Comparison of ENCODE assay signal across 12 mouse cellular contexts in the genomic region with DNA sequence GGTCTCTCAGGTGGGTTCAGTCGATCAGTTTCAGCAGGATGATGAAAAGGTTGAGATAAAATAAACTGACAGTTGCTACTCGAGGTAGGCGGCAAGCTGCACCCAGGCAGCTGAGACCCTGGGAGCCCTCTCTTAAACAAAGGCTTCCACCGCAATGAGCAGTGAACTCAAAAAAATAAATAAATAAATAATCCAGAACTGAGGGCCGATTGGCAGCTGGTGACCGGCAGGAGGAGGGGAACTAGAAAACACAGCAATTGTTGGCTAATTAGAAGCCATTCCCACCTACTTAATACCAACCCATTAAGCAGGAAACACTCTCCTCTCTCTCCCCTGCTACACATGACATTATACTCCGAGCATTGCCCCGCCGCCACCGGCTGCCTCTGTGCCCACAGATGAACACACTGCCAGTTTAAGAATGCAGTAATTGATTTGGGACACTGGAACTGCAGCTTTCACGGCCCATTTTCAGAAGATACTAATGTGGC.
DNase-seq lines count a peak whose midpoint lies in the region; ATAC-seq lines count a peak whose summit lies in the region.
"Had no signal": no experiment of that assay in that cellular context is flagged by ENCODE, and none has a peak within 500 bp of the region (broad histone marks: within the 10 kb centered on the region; RNA-seq: fewer than 3 reads in every experiment).

No protein-coding gene starts in this region.

- H3K9ac ChIP-seq in kidney, embryonic 16.5 days (replicated peaks; ENCODE audit: low read length): no peak overlapping the region
- H3K9ac ChIP-seq in embryonic facial prominence, embryonic 14.5 days (ENCODE audit: low read depth, low read length): no peak overlapping the region
- H3K9ac ChIP-seq in hindbrain, embryonic 14.5 days: no peak overlapping the region
- no peak overlapping the region for H3K9ac ChIP-seq in neural tube, embryonic 12.5 days

- H3K36me3 ChIP-seq in kidney, embryonic 16.5 days (ENCODE audit: insufficient read depth, low read length): no peaks in the 10 kb centered on the region
- no peaks in the 10 kb centered on the region for H3K36me3 ChIP-seq in embryonic facial prominence, embryonic 14.5 days (ENCODE audit: control insufficient read depth, insufficient read depth, low read length)
- no peaks in the 10 kb centered on the region for H3K36me3 ChIP-seq in hindbrain, embryonic 14.5 days (replicated peaks; ENCODE audit: control insufficient read depth, insufficient read depth)
- H3K36me3 ChIP-seq in neural tube, embryonic 12.5 days: no peaks in the 10 kb centered on the region

- 15% methylated on average over 11 of the region's 11 CpGs for WGBS in kidney, embryonic 16.5 days
- WGBS in embryonic facial prominence, embryonic 14.5 days: 27% methylated on average over 11 of the region's 11 CpGs
- WGBS in hindbrain, embryonic 14.5 days: 9% methylated on average over 11 of the region's 11 CpGs
- WGBS in neural tube, embryonic 12.5 days: 9% methylated on average over 11 of the region's 11 CpGs

- H3K4me2 ChIP-seq in kidney, embryonic 16.5 days (replicated peaks; ENCODE audit: low read depth, low read length): peak overlapping the region; percentile 10; the same call in 1 of the 2 replicates
- H3K4me2 ChIP-seq in embryonic facial prominence, embryonic 14.5 days (ENCODE audit: low read depth, low read length): no peak overlapping the region
- peak overlapping the region; percentile 41 for H3K4me2 ChIP-seq in hindbrain, embryonic 14.5 days (replicated peaks)
- H3K4me2 ChIP-seq in neural tube, embryonic 12.5 days (replicated peaks): peak overlapping the region; percentile 12; the same call in 1 of the 2 replicates

- ATAC-seq in kidney, embryonic 16.5 days (ENCODE audit: low FRiP score, low TSS enrichment): no peak
- peak; percentile 60; the same call in 1 of the 2 replicates for ATAC-seq in embryonic facial prominence, embryonic 14.5 days (ENCODE audit: low read depth)
- ATAC-seq in hindbrain, embryonic 14.5 days (ENCODE audit: low FRiP score): peak; percentile 89
- ATAC-seq in neural tube, embryonic 12.5 days (ENCODE audit: low FRiP score, low read depth): peak; percentile 81
- ATAC-seq in granulocyte monocyte progenitor cell, adult 5-6 weeks (replicated peaks; ENCODE audit: poor library complexity, severe bottlenecking): no peak

- no peaks in the 10 kb centered on the region for H3K27me3 ChIP-seq in kidney, embryonic 16.5 days (ENCODE audit: insufficient read depth, low read length)
- H3K27me3 ChIP-seq in embryonic facial prominence, embryonic 14.5 days (replicated peaks; ENCODE audit: control insufficient read depth, insufficient read depth, low read length): no peaks in the 10 kb centered on the region
- no peaks in the 10 kb centered on the region for H3K27me3 ChIP-seq in hindbrain, embryonic 14.5 days (ENCODE audit: control insufficient read depth, insufficient read depth, low read length)
- H3K27me3 ChIP-seq in neural tube, embryonic 12.5 days (replicated peaks): no peaks in the 10 kb centered on the region

- no peak for DNase-seq in kidney, postnatal 14 days
- DNase-seq in embryonic facial prominence, embryonic 14.5 days (ENCODE audit: low spot score): peak; percentile 35
- peak; percentile 49 for DNase-seq in hindbrain, embryonic 14.5 days (ENCODE audit: low spot score)
- no peak for DNase-seq in MN1 (ENCODE audit: low spot score)
- DNase-seq in frontal cortex, postnatal 14 days (ENCODE audit: low spot score in 2 of 2): no peak
- DNase-seq: gastrocnemius, postnatal 10 days; lung, adult 18-20 months; right cerebral cortex, postnatal 14 days had no signal

- H3K9me3 ChIP-seq in kidney, embryonic 16.5 days (ENCODE audit: low read length): no peaks in the 10 kb centered on the region
- H3K9me3 ChIP-seq in embryonic facial prominence, embryonic 14.5 days (ENCODE audit: control insufficient read depth, low read length): no peaks in the 10 kb centered on the region
- no peaks in the 10 kb centered on the region for H3K9me3 ChIP-seq in hindbrain, embryonic 14.5 days (ENCODE audit: control insufficient read depth, low read length)
- H3K9me3 ChIP-seq in neural tube, embryonic 12.5 days: no peaks in the 10 kb centered on the region

- H3K4me1 ChIP-seq in kidney, embryonic 16.5 days (ENCODE audit: insufficient read depth, low read length): no peaks in the 10 kb centered on the region
- no peaks in the 10 kb centered on the region for H3K4me1 ChIP-seq in embryonic facial prominence, embryonic 14.5 days (ENCODE audit: control insufficient read depth, insufficient read depth, low read length)
- peaks cover 13% of the 10 kb centered on the region for H3K4me1 ChIP-seq in hindbrain, embryonic 14.5 days (replicated peaks; ENCODE audit: control insufficient read depth, insufficient read depth, low read length)
- H3K4me1 ChIP-seq in neural tube, embryonic 12.5 days: 0 out of 2 replicates have a peak, but pooled peaks cover 6% of the 10 kb centered on the region

- H3K27ac ChIP-seq in kidney, embryonic 16.5 days (ENCODE audit: low read length): no peak overlapping the region
- H3K27ac ChIP-seq in embryonic facial prominence, embryonic 14.5 days (replicated peaks; ENCODE audit: low read depth, low read length): no peak overlapping the region
- H3K27ac ChIP-seq in hindbrain, embryonic 14.5 days: 0 out of 2 replicates have a peak overlapping the region, but pooled peaks have one; percentile 20
- no peak overlapping the region for H3K27ac ChIP-seq in neural tube, embryonic 12.5 days
- H3K27ac ChIP-seq: stomach, postnatal 0 days had no signal

- H3K4me3 ChIP-seq in kidney, embryonic 16.5 days (ENCODE audit: low read length): no peak overlapping the region
- H3K4me3 ChIP-seq in embryonic facial prominence, embryonic 14.5 days (ENCODE audit: low read depth, low read length): no peak overlapping the region
- no peak overlapping the region for H3K4me3 ChIP-seq in hindbrain, embryonic 14.5 days (replicated peaks; ENCODE audit: low read length)
- no peak overlapping the region for H3K4me3 ChIP-seq in neural tube, embryonic 12.5 days

Comparison
In these comparisons a context has a peak if more than half of its experiments do, and no peak if none do; other contexts are left out.
1. ATAC-seq: peak in embryonic facial prominence, embryonic 14.5 days (single experiment), hindbrain, embryonic 14.5 days (single experiment) and neural tube, embryonic 12.5 days (single experiment); none in kidney, embryonic 16.5 days (single experiment) and granulocyte monocyte progenitor cell, adult 5-6 weeks (single experiment).
2. DNase-seq: peak in embryonic facial prominence, embryonic 14.5 days (single experiment) and hindbrain, embryonic 14.5 days (single experiment); none in kidney, postnatal 14 days (single experiment), MN1 (single experiment) and frontal cortex, postnatal 14 days (0 of 2).